Mouse (Mus musculus): ENCODE data around the gene Ccng1. TPM values are rescaled to one million over a fixed set of nuclear protein-coding genes. Genes with fewer than 3 reads are reported as not detected.
A peak's percentile ranks its signal among the peaks of the same experiment; 100 is the strongest.

The Ccng1 gene
- 10 to 100 TPM; 54.0 to 56.1 TPM for total RNA-seq (2021)
- long read RNA-seq, experiment 1, transcript Ccng1-201 (6 exons, 3,512 nt): major isoform, 33 of 41 reads
- long read RNA-seq, experiment 1, partial matches to known transcripts: 6 of 41 reads
- long read RNA-seq, experiment 1, other reads (novel, unspliced or antisense): 2 of 41 reads
- long read RNA-seq, experiment 2, transcript Ccng1-201 (6 exons, 3,512 nt): major isoform, 28 of 39 reads
- long read RNA-seq, experiment 2, partial matches to known transcripts: 9 of 39 reads
- long read RNA-seq, experiment 2, other reads (novel, unspliced or antisense): 2 of 39 reads

DNA sequence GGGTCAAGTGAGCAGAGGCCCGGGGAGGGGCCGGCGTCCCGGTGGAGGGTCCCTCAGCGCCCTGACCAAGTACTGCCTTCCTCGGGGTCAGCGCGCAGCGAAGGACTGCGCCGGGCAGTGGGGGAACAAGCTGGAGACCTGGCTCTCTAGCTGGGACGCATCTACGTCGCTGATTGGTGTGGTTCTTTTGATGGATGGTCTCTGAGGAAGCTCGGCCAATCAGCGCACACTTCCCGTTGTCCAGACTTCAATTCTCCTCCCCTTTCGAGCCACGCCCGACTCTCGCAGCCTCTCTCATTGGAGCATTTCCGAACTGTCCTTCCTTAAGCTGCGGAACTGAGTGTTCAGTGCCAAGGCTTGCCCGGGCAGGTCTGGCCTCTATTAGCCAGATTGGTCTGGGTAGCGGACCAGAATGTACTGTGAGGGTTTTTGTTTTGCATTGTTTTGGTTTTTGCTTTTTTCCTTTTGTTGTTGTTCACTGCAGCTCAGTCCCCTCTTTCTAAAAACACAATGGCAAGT is at the start of gene Ccng1:
TSS of gene Ccng1 (minus strand) at position 203 of the 519 bp plus-strand sequence.
- peak; percentile 87 to 96 for DNase-seq (ENCODE audit: low spot score in 2 of 2)

DNA sequence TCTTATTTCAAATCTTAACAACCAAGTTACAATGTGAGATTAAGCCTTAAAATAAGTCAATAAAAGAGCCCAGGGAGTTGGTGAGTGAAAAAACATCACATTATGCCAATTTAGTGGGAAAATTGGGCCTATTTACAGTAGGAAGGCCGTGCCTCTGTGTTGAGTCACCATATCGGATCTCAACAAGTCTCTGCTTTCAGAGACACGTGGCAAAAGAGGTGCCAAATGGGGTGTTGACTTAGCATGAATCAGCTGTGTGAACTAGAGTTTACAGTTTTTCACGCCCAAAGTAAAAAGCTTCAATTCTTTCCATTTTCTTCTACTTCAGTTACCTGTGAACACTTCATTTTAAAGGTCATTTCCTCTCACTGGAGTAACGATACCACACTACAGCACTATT is 35.2 kb upstream of the Ccng1 start:
- DNase-seq (ENCODE audit: low spot score in 2 of 2): no peak

DNA sequence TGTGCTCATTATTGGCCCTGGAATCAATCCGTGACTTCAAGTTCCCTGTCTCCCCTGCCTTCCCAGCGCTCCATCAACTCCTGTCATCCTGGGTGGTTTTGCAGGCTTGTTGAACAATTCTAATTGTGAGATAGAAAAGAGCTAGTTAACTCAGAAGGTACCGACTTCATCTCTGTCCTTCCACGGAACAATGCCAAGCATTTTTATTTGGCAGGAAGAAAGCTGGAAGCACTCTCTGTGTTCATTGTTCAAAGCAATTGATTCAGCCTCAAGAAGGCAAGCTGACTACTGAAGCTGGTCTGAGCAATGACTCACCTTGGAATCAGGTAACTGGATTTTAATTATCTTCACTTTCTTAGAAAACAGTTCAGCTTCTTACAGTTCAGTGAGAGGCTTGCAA is 34.6 kb upstream of the Ccng1 start:
- no peak for DNase-seq (ENCODE audit: low spot score in 2 of 2)

DNA sequence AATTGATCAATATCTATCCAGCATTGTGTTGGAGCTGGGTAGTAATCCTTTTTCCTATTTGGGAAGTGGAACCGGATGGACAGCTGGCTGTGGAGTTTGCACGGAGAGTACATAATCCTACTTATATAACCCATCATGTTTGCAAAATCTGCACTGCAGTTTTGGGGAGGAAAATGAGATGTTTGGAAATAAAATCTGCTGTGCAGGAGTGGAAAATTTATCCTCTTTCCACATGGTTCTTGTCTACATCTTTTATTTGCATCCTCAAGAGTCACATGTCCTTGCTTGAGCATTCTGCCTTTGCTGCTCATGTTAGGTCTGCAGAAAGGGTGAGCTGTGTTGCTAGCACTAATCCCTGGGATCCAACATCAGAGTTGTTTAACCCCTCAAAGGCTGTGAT is 31.8 kb upstream of the Ccng1 start:
- DNase-seq (ENCODE audit: low spot score in 2 of 2): peak in 1 of 2 experiments; percentile 33

DNA sequence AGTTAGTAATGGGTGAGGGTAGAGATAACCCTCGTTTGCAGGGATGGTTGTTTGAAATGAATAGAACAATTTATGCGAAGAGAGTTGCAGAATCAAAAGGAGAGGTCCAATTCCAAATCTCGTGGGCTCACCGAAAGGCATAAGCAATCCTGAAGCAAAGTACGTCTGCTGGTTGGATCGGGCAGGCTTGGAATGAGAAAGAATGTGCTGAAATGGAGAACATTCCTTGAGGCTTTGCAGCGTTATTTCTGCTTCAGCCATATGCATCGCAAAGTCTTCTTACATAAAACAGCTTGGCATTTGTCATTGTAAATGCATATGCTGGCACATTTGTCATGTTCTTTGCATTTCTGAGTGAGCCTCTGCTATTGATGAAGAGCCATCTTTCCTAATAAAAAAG is 29.2 kb upstream of the Ccng1 start:
- DNase-seq (ENCODE audit: low spot score in 2 of 2): peak; percentile 11 to 36

DNA sequence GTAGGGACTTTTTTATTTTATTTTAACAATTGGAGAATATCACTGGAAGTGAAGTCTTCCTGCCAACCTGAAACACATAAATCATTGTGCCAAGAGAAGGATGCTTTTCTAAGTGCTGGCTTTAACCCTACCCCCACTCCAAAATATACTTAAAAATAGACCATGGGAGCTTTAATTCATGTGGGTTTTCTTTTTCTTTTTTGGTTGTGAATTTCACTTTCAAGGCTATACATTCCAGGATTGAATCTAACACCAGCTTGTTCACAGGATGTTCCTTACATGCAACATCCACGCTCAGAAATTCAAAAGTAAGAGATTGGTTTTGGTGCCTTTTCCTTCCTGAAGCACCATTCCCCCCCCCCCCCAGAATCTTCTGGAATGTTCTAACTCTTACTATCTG is 28.2 kb upstream of the Ccng1 start:
- no peak for DNase-seq (ENCODE audit: low spot score in 2 of 2)

DNA sequence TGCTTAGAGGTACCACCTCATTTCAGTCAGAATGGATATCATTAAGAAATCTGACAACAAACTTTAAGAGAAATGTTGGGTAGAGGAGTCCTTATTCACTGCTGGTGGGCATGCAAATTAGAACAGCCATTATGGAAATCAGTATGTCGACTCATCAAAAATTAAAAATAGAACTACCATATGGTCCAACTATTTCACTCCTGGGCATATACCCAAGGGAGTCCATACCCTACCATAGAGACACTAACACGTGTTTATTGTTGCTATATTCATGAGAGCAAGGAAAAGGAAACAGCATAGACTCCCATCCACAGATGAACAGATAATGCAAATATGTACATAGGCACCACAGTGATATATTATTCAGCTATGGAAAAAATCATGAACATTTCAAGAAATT is 26.7 kb upstream of the Ccng1 start:
- DNase-seq (ENCODE audit: low spot score in 2 of 2): no peak

DNA sequence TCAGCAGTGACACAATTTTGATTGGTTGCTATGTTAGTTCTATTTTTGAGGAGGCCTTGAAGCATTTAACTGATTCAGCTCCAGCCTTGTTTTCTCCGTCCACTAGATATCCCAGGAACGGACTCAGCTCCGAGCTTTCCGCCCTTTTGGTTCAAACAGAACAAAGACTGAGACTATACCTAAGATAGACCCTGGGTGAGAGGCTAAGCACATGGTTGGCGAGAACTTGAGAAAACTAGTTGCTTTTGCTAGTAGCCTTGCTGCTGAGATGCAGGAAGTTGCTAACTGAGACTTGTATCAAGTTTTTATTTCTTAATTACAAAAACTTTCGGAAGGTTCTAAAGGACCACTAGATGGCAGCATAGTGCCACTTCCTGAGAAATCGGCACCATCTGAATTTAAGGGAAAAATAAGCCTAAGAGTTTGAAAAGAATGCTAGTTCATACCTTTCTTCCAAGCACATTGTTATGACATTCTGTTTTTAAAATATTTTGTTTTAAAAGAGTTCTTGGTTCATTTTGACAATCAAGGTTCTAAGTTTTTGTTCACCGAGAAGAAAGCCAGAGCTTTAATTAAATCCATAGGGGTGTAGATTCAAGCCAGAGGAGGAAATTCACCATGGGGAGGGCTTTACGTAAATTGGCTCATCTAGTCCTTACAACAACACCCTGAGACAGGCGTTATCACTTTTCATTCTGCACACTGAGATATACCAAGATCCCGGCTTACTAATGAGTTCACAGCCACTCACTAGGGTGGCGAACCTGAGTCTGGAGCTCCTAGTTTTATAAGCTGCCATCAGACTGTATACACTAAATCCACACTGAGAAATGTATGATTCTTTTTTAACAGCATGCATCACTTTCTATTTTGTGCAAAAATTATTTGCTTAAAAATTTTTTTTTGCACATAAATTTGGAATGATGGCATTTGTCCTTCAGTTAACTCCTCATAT is 20.5 kb upstream of the Ccng1 start:
- DNase-seq (ENCODE audit: low spot score in 2 of 2): peak in 1 of 2 experiments; percentile 51

DNA sequence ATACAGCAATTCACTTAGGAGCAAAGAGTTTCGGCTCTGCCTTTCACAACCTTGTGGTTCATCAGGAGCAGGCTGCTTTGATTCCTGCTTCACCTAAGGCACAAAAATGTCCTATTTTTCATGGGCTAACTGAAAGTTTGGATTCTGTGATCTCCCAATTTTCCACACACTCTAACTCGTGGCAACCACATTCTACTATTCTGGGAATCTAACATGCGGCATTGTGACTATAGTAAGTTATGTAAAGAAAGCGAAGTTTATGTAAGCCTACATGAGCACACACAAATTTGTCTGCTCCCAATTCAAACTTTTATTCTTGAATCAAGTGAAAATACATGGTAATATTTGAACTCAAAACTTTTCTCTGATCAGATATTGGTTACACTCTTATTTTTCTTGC is 9.6 kb upstream of the Ccng1 start:
- DNase-seq (ENCODE audit: low spot score in 2 of 2): no peak

DNA sequence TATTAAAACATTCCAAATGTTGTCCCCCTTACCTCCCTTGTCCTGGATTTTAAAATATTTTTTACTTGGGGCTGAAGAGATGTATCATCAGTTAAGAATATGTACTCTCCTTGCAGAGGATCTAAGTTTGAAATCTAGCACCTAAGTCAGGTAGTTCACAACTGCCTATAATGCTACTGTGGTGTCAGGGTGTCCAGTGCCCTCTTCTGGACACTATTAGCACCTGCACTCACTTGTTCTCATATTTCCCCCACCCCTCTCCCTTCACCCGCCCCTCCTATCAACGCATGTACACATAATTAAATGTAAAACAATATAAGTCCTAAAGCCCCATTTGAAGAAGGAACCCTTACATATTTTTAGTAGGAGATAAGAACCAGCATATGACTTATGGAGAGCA is 8.3 kb upstream of the Ccng1 start:
- no peak for DNase-seq (ENCODE audit: low spot score in 2 of 2)

DNA sequence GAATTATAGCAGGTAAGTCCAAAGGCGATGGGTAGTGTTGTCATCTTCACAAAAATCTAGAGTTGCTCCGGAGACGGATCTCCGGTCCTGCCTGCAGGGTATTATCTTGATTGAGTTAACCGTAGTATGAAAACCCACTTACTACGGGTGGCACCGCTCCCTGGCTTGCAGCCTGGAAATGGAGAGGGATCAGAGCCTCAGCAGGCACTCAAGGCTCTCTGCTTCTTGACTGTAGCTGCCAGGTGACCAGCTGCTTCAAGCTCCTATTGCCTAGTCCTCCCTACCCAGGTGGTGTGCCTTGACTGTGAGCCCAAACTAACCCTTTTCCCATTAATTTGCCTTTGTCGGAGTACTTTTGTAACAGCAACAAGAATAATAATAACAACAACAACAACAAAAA is 4.8 kb upstream of the Ccng1 start:
- DNase-seq (ENCODE audit: low spot score in 2 of 2): no peak

DNA sequence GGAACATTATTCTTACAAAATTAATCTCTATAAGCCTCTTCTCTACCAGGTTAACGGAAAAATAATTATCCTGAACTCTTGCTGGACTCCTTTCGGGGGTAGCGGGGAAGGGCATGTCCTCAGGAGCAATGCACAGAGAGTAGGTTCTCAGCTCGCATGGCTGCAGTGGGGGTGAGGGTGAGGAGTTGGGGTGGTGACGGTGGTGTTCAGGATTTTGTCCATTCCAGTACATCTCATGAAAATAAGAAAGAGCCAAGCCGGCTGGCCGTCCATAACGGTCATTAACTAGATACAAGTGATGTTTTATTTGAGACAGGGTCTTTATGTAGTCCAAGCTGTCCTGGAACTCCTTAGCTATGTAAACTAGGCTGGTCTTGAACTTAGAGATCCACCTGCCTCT is 857 bp upstream of the Ccng1 start:
- no peak for DNase-seq (ENCODE audit: low spot score in 2 of 2)

DNA sequence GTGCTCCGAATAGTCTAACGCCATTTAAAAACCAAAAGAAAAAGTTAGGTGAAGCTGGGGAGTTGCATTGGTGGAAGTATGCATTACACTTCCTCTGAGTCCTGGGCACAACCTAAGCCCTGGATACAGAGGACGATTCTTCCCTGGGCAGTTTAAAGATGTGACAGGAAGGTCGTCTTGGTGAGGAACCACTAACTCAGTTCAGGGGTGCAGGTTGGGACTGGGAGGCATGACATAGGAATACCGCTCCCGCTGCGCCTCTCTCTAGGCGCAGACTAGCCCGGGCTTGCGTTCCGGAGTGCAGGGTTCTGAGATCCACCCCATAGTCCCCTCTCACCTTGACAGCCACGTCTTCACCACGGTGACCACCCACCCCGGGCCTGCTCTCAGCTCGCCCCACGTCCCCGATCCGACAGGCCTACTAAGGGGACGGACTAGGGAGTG is 425 bp downstream of the Ccng1 start:
- no peak for DNase-seq (ENCODE audit: low spot score in 2 of 2)

DNA sequence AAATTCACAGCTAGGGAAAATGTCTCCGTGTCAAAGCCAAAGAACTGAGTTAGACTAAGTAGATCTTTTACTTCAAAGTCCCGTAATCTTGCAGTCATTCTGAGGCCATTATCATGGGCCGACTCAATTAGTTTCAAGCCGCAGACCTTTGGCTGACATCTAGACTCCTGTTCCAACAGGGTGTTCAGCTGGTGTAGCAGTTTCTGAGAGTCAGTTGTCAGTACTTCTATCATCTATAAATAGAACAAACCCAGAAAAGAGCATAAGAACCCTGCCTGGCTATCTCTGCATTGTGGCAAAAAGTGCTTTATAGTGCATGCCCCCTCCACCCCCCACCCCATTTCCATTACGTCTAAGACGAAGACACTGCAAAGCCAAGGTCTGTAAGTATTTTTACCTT is 1.3 kb downstream of the Ccng1 start:
- DNase-seq (ENCODE audit: low spot score in 2 of 2): no peak

DNA sequence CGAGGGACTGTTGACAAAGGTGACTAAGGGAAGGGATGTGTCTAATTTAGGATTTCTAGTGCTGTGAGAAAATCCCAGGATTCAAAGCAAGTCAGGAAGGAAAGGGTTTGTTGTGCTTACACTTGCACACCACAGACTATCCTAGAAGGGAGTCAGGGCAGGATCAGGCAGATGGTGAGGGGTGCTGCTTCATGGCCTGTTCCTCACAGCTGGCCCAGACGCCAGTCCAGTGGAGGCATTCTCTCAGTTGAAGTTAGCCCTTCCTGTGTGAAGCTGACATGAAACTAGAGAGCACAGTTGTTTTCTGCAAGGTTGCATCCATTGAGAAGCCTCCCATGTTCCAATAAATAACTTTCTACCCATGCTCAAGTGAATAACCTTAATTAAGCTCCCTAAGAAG is 7.4 kb downstream of the Ccng1 start:
- DNase-seq (ENCODE audit: low spot score in 2 of 2): no peak

DNA sequence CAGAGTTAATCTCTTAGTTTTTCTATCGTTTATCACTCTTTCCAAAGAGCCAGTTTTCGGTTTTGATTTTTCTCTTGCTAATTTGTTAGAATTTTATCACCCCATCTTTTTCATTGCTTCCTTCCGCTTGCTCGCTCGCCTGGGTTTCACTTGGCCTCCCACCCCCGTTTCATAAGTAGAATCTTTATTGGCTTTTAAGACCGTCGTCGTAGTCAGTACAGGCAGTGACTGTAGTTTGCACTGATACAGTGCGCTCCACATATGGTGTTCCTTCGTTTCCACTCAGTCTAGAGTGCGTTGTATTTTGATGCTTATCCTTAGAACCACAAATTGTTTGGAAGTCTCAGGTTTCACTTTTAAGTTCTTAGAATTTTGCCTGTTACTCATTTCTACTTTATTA is 8.8 kb downstream of the Ccng1 start:
- DNase-seq (ENCODE audit: low spot score in 2 of 2): no peak

DNA sequence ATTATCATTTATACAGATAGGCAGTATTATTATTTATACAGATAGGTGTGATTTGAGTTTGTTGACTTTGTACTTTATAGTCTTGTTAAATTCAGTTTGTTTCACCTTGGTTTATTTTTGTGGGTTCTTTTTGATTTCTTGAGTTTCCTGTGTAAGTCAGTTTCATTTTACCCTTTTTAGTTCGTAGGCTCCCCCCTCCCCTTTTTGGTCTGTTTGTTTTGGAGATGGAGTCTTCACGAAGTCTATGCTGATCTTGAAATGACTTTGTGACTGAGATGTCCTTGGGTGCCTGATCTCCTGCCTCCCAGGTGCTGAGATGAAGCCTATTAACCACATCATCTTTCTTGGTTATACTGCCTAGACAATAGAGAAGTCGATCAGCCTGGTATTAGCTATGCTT is 10.8 kb downstream of the Ccng1 start:
- no peak for DNase-seq (ENCODE audit: low spot score in 2 of 2)

DNA sequence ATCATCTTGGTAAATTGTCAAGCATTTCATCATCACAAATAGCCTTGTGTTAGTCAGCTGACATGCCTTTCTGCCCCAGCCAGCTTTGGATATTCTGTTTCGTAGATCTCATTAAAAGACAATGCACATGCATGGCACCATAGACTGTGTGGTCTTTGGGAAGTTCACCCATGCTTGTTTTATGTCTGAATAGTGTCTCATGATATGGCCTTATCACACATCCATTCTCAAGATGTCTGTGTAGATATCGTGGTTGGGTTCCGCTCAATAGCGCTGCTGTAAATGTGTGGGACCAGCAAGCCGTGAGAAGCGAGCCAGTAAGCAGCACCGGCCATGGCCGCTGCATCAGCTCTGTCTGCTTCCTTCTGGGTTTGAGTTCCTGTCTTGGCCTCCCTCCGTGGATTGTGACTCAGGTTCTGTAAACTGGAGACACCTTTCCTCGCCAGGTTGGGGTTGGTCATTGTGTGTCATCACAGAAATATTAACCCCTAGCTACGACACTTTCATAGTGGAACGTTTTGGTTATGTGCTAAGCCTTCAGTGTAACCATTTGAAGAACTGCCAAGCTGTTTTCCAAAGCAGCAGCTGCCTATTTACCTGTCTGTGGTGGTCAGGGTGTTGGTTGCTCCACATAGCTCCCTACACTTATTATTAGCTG is 13.4 kb downstream of the Ccng1 start:
- no peak for DNase-seq (ENCODE audit: low spot score in 2 of 2)

DNA sequence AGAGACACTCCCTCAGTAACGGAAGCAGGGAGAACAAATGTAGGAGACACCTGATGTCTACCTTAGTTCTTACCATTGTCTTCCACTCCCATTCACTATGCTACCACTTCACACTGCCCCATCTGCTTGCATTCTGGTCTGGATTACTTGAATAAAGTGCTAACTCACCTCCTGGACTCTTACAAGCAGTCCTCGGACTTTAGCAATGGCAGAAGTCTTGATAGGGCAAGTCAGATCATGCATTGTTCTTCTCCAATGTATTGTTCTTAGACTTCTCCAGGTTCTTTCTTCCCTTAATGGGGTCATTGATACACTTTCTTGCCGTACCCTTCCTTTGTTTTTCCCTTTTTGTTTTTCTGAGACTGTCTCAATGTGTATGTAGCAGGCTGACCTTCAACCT is 17.7 kb downstream of the Ccng1 start:
- DNase-seq (ENCODE audit: low spot score in 2 of 2): no peak

DNA sequence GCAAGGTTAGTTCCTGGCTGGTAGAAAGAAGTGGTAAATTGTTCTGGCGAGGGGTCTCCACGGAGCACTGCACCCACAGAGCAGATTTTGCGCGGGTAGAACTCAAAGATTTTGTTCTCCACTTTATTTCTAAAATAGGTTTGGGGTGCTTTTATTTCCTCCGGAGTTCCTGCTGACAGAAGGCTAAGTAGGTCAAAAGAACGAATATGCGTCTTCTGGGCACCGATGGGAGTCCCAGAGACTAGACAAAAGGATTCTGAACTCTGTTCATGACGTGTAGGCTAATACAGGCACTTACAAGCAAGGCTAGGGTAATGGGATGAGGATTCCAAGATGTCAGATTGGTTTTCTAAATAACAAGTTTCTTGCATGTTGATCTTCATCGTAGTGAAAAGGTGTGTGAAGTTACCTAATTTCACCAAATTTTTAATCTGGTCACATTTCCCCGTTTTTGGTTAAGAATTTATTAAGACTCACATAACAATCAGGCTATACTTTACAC is 20.8 kb downstream of the Ccng1 start:
- no peak for DNase-seq (ENCODE audit: low spot score in 2 of 2)

Data from layer of hippocampus, postnatal 14 days (tissue).